Mouse (Mus musculus) c-Kit-positive CD71-negative TER-119-negative erythroid progenitor cells, embryonic 14.5 days (primary cell): Measurements from ENCODE around the gene Olfr1188.
"Not testable (repeated sequence)": the region's sequence is repeated elsewhere in the genome, so short reads cannot be mapped to it uniquely, and the experiment has no call there.

ENCODE experiments used
- DNase-seq: peaks from one replicate; pipeline ENCODE4 v3.0.0-alpha.2; 2013; ENCODE audit warnings: low read depth

Olfr1188 gene

GRCm38 (mm10) chr2:88556635-88557034, at the start of gene Olfr1188:
Olfr1188 (plus strand) TSS chr2:88556935.
- no peak for DNase-seq

DNA sequence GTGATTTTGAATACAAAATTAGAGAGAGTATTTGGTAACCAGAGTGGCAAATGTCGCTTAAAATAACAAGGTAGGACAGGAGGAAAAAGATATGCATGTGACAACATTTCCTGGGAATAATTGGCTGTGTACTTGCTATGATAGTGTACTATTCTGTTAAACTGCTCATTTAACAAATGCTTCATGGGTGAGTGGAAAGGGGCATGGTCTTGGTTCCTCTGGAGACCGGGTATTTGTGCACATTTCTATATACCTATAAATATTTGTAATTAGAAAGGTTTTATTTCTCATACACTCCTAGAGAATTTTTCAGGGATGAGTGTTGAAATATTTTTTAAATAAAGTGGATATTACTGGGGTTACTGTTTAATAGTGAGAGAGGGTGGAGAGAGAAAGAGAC, 38.5 kb upstream of the Olfr1188 start, which contains the start of gene Olfr1186:
TSS of gene Olfr1186 (plus strand) at position 301 of the 400 bp plus-strand sequence.
- no peak for DNase-seq

DNA sequence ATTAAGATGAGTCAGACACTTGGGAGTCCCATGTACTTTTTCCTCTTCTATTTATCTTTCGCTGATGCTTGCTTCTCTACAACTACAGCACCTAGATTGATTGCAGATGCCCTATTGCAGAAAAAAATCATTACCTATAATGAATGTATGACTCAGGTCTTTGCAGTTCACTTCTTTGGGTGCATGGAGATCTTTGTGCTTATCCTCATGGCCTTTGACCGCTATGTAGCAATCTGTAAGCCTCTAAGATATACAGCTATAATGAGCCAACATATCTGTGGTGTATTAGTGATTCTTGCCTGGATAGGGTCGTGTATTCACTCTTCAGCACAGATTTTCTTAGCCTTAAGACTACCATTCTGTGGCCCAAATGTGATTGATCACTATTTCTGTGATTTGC, 31.0 kb upstream of the Olfr1188 start:
- DNase-seq, result no peak

- not testable (repeated sequence) for DNase-seq
Observed at GRCm38 (mm10) chr2:88572696-88573095, 16.0 kb downstream of the Olfr1188 start.

GRCm38 (mm10) chr2:88586154-88586553, 29.4 kb downstream of the Olfr1188 start, which contains the start of gene Olfr1189:
Olfr1189 (plus strand) TSS chr2:88586454.
- DNase-seq, result no peak
